Mouse (Mus musculus): Measurements from ENCODE around the gene Cacna1c. TPM values are rescaled to one million over a fixed set of nuclear protein-coding genes. Genes with fewer than 3 reads are reported as not detected.

Gene Cacna1c
- polyA plus RNA-seq, 1 experiment from 2014 or later: 6.4 TPM

- Histone ChIP-seq H3K9me3 (no peaks in the 10 kb centered on the region), H3K4me3 (no peak overlapping the region), H3K4me1 (peaks cover 28% of the 10 kb centered on the region), H3K27ac (replicated peaks) (no peak overlapping the region), H3K4me2 (replicated peaks) (no peak overlapping the region), H3K27me3 (no peaks in the 10 kb centered on the region), H3K36me3 (no peaks in the 10 kb centered on the region), H3K9ac (replicated peaks) (no peak overlapping the region)
- 46% methylated on average over 7 of the region's 7 CpGs for WGBS
- no peak for ATAC-seq (replicated peaks)
Observed at GRCm38 (mm10) chr6:118758290-118758907, 437.8 kb downstream of the Cacna1c start.

- Histone ChIP-seq H3K4me3 (no peak overlapping the region), H3K36me3 (no peaks in the 10 kb centered on the region), H3K27ac (replicated peaks) (no peak overlapping the region), H3K4me1 (peaks cover 30% of the 10 kb centered on the region), H3K9ac (replicated peaks) (no peak overlapping the region), H3K27me3 (no peaks in the 10 kb centered on the region), H3K9me3 (no peaks in the 10 kb centered on the region), H3K4me2 (replicated peaks) (no peak overlapping the region)
- ATAC-seq (replicated peaks): no peak
- WGBS: 65% methylated on average over 12 of the region's 12 CpGs
Observed at GRCm38 (mm10) chr6:118757533-118758289, 438.5 kb downstream of the Cacna1c start.

- peaks cover 30% of the 10 kb centered on the region for H3K4me1 ChIP-seq
Observed at GRCm38 (mm10) chr6:118756511-118756910, 439.7 kb downstream of the Cacna1c start.

GRCm38 (mm10) chr6:118755768-118756167 is 440.4 kb downstream of the Cacna1c start:
- Histone ChIP-seq H3K27ac (replicated peaks) (no peak overlapping the region; the same call in 1 of the 2 replicates), H3K9me3 (no peaks in the 10 kb centered on the region), H3K9ac (replicated peaks) (no peak overlapping the region), H3K4me1 (peaks cover 30% of the 10 kb centered on the region), H3K4me2 (replicated peaks) (no peak overlapping the region), H3K4me3 (no peak overlapping the region), H3K27me3 (no peaks in the 10 kb centered on the region), H3K36me3 (no peaks in the 10 kb centered on the region)
- WGBS: 65% methylated on average over 5 of the region's 5 CpGs
- peak; percentile 70 for ATAC-seq (replicated peaks)

More at GRCm38 (mm10) chr6:118756511-118756910, 439.7 kb downstream of the Cacna1c start:
- ATAC-seq (replicated peaks): 0 out of 2 replicates have a peak, but pooled peaks have one; percentile 41
- H3K27me3 ChIP-seq: no peaks in the 10 kb centered on the region
- H3K36me3 ChIP-seq: no peaks in the 10 kb centered on the region
- WGBS: 13% methylated on average over 4 of the region's 4 CpGs
- H3K4me2 ChIP-seq (replicated peaks): no peak overlapping the region
- H3K27ac ChIP-seq (replicated peaks): no peak overlapping the region
- no peak overlapping the region for H3K9ac ChIP-seq (replicated peaks)
- H3K9me3 ChIP-seq: no peaks in the 10 kb centered on the region
- H3K4me3 ChIP-seq: no peak overlapping the region

- H3K36me3 ChIP-seq: no peaks in the 10 kb centered on the region
- H3K4me1 ChIP-seq: peaks cover 30% of the 10 kb centered on the region
- no peaks in the 10 kb centered on the region for H3K9me3 ChIP-seq
- ATAC-seq (replicated peaks): no peak
- 79% methylated on average over 3 of the region's 3 CpGs for WGBS
- H3K27me3 ChIP-seq: no peaks in the 10 kb centered on the region
- H3K27ac ChIP-seq (replicated peaks): peak overlapping the region; percentile 62
- H3K4me3 ChIP-seq: no peak overlapping the region
- no peak overlapping the region for H3K4me2 ChIP-seq (replicated peaks)
- H3K9ac ChIP-seq (replicated peaks): no peak overlapping the region
Observed at GRCm38 (mm10) chr6:118754439-118754838, 441.8 kb downstream of the Cacna1c start.

- no peaks in the 10 kb centered on the region for H3K9me3 ChIP-seq
- H3K4me2 ChIP-seq (replicated peaks): no peak overlapping the region
- peak overlapping the region; percentile 62 for H3K27ac ChIP-seq (replicated peaks)
- ATAC-seq (replicated peaks): 0 out of 2 replicates have a peak, but pooled peaks have one; percentile 27
- H3K9ac ChIP-seq (replicated peaks): no peak overlapping the region
- WGBS: 60% methylated on average over 8 of the region's 8 CpGs
- peaks cover 25% of the 10 kb centered on the region for H3K4me1 ChIP-seq
- no peaks in the 10 kb centered on the region for H3K27me3 ChIP-seq
- no peak overlapping the region for H3K4me3 ChIP-seq
- H3K36me3 ChIP-seq: no peaks in the 10 kb centered on the region
Observed at GRCm38 (mm10) chr6:118753787-118754186, 442.4 kb downstream of the Cacna1c start.

- Histone ChIP-seq H3K4me2 (replicated peaks) (no peak overlapping the region), H3K4me1 (peaks cover 19% of the 10 kb centered on the region), H3K9me3 (no peaks in the 10 kb centered on the region), H3K27ac (replicated peaks) (peak overlapping the region; percentile 62), H3K27me3 (no peaks in the 10 kb centered on the region), H3K36me3 (no peaks in the 10 kb centered on the region), H3K4me3 (no peak overlapping the region), H3K9ac (replicated peaks) (no peak overlapping the region)
- WGBS: 78% methylated on average over 5 of the region's 5 CpGs
- no peak for ATAC-seq (replicated peaks)
Observed at GRCm38 (mm10) chr6:118753064-118753463, 443.2 kb downstream of the Cacna1c start.

GRCm38 (mm10) chr6:118749285-118749684 is 446.9 kb downstream of the Cacna1c start:
- no peak for ATAC-seq (replicated peaks)
- no peak overlapping the region for H3K4me2 ChIP-seq (replicated peaks)
- no peak overlapping the region for H3K9ac ChIP-seq (replicated peaks)
- 96% methylated on average over 1 of the region's 1 CpGs for WGBS
- H3K9me3 ChIP-seq: no peaks in the 10 kb centered on the region
- no peak overlapping the region for H3K27ac ChIP-seq (replicated peaks)
- H3K4me3 ChIP-seq: no peak overlapping the region
- H3K27me3 ChIP-seq: no peaks in the 10 kb centered on the region
- no peaks in the 10 kb centered on the region for H3K36me3 ChIP-seq
- peaks cover 10% of the 10 kb centered on the region for H3K4me1 ChIP-seq

GRCm38 (mm10) chr6:118742701-118743100 is 453.5 kb downstream of the Cacna1c start:
- no peak overlapping the region for H3K9ac ChIP-seq (replicated peaks)
- H3K27me3 ChIP-seq: no peaks in the 10 kb centered on the region
- H3K36me3 ChIP-seq: 0 out of 2 replicates have a peak, but pooled peaks cover 3% of the 10 kb centered on the region
- H3K4me1 ChIP-seq: peaks cover 25% of the 10 kb centered on the region
- WGBS: 86% methylated on average over 6 of the region's 6 CpGs
- H3K4me2 ChIP-seq (replicated peaks): no peak overlapping the region
- no peak for ATAC-seq (replicated peaks)
- H3K27ac ChIP-seq (replicated peaks): no peak overlapping the region
- no peaks in the 10 kb centered on the region for H3K9me3 ChIP-seq
- no peak overlapping the region for H3K4me3 ChIP-seq

- 93% methylated on average over 14 of the region's 14 CpGs for WGBS
- peaks cover 31% of the 10 kb centered on the region for H3K4me1 ChIP-seq
- H3K9ac ChIP-seq (replicated peaks): no peak overlapping the region
- no peaks in the 10 kb centered on the region for H3K9me3 ChIP-seq
- H3K27ac ChIP-seq (replicated peaks): no peak overlapping the region
- H3K36me3 ChIP-seq: 0 out of 2 replicates have a peak, but pooled peaks cover 3% of the 10 kb centered on the region
- ATAC-seq (replicated peaks): no peak
- no peaks in the 10 kb centered on the region for H3K27me3 ChIP-seq
- no peak overlapping the region for H3K4me3 ChIP-seq
- no peak overlapping the region for H3K4me2 ChIP-seq (replicated peaks)
Observed at GRCm38 (mm10) chr6:118741841-118742240, 454.4 kb downstream of the Cacna1c start.

GRCm38 (mm10) chr6:118739961-118740599 is 456.1 kb downstream of the Cacna1c start:
- H3K27ac ChIP-seq (replicated peaks): peak overlapping the region; percentile 86

GRCm38 (mm10) chr6:118739344-118739743 is 456.9 kb downstream of the Cacna1c start:
- Histone ChIP-seq H3K4me2 (replicated peaks) (no peak overlapping the region), H3K9me3 (no peaks in the 10 kb centered on the region), H3K27ac (replicated peaks) (peak overlapping the region; percentile 86), H3K9ac (replicated peaks) (no peak overlapping the region), H3K4me1 (peaks cover 31% of the 10 kb centered on the region), H3K27me3 (no peaks in the 10 kb centered on the region), H3K36me3 (0 out of 2 replicates have a peak, but pooled peaks cover 3% of the 10 kb centered on the region), H3K4me3 (no peak overlapping the region)
- no peak for ATAC-seq (replicated peaks)
- WGBS: 41% methylated on average over 4 of the region's 4 CpGs

More at GRCm38 (mm10) chr6:118739961-118740599, 456.1 kb downstream of the Cacna1c start:
- H3K9me3 ChIP-seq: no peaks in the 10 kb centered on the region
- H3K4me1 ChIP-seq: peaks cover 31% of the 10 kb centered on the region
- no peaks in the 10 kb centered on the region for H3K27me3 ChIP-seq
- 46% methylated on average over 9 of the region's 9 CpGs for WGBS
- H3K4me2 ChIP-seq (replicated peaks): no peak overlapping the region
- ATAC-seq (replicated peaks): peak; percentile 85
- H3K9ac ChIP-seq (replicated peaks): no peak overlapping the region
- H3K4me3 ChIP-seq: no peak overlapping the region
- H3K36me3 ChIP-seq: 0 out of 2 replicates have a peak, but pooled peaks cover 3% of the 10 kb centered on the region

All from forebrain, embryonic 15.5 days (tissue).